Mouse (Mus musculus) gastrocnemius, adult 8-10 months (tissue): Measurements from ENCODE around the gene Rnf157. TPM values are rescaled to one million over a fixed set of nuclear protein-coding genes. Genes with fewer than 3 reads are reported as not detected.

Experiments used
- DNase-seq, 2 experiments: peaks; one replicate each; pipeline ENCODE4 v3.0.0; 2022; ENCODE audit warnings: low spot score in 2 of 2
- total RNA-seq, 4 experiments: library from RNA; stranded (reverse); gene quantifications; 2 replicates each; pipeline ENCODE4 v1.2.4; 2022

Rnf157 gene
- total RNA-seq, 4 experiments from 2014 or later, result 23.0 to 29.5 (median 24.2) TPM

DNA sequence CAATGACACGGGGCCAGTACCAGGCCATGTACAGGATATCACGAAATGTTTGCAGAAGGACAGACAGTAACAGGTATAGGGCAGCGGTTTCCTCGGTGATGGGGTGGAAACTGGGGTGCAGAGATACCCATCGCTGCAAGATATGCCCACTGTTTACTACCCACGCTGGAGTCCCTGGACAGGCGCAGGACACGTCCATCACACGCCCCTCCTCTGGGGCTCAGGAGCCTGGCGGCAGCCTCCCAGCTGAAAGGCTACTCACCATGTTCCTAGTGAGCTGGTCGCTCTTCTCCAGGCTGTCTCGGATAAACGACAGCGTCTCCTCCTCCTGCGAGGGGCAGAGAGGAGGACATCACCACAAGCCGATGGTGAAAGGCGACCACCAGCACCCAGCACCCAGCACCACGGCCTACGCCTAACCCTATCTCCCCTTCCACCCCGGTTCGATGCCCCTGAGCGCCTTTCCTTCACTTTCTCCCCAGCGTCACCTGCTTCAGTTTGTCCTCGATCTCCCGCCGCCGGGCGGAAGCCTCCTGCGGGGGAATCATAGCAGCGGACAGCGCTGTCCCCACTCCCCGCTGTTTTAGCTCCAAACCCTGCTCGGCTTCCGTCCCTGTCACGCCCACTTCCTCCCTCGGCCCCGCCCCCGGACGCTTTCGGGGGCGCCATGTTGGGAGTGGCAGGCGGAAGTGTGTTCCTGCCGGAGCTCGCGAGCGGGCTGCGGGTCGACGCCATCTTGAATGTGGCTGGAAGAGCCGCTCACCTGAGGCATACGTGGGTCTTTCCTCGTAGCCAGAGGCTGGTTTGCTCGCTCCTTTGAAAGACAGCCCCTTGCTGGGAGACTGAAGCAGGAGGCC, 106.5 kb downstream of the Rnf157 start:
- peak; percentile 82 to 84 for DNase-seq

DNA sequence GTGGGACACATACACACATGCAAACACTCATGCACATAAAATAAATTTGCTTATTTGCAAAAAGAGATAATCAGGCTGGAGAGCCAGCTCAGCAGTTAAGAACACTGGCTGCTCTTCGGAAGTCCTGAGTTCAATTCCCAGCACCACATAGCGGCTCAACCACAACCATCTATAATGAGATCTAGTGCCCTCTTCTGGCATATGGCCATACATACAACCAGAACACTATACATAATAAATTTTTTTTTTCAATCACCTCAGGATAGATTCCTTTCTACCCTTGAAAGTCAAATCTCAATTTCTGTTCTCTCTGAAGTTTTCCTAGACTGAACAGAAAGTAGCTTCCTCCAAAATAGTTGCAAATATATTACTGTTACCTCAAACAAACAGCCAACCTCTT, 107.4 kb downstream of the Rnf157 start:
- DNase-seq, result no peak

- DNase-seq, result no peak
These were observed 114.2 kb downstream of the Rnf157 start for GRCm38 (mm10) chr11:116298621-116299020.

DNA sequence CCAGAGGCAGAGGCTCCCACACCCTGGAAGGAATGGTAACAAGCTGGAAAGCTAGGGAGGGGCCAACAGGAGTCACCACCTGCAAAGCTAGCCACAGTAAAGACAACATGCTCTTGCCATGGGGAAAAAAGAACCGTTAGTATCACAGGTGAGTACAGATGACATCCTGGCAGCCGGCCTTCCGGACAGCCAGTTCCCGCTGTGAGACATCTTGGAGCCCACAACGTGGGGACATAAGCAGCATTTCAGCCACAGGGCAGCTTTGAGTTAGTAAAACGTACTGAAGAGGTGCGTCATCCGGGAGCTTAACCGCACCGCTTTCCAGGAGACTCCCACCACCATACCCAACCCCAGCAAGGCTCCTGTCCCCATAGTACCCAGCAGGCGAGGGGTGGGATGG, 114.6 kb downstream of the Rnf157 start:
- no peak for DNase-seq

DNA sequence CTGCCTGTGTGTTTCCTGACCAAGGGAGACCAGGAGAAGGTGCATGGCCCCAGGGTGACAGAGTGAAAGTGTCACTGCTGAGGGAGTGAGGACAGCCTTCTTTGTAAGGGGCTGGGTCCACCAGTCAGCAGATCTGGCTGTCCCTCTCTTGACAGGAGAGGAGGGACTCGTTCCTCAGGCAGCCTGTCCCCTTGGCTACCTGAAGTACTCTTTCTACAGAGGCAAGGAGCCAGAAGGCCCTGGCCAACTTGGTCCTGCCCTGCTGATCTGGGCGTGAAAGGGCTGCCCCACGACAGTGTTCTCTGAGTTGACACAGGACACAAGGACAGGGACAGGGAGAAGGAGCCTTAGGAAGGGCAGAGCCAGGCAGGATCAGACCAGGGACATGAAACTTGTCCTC, 115.8 kb downstream of the Rnf157 start:
- DNase-seq, result no peak

DNA sequence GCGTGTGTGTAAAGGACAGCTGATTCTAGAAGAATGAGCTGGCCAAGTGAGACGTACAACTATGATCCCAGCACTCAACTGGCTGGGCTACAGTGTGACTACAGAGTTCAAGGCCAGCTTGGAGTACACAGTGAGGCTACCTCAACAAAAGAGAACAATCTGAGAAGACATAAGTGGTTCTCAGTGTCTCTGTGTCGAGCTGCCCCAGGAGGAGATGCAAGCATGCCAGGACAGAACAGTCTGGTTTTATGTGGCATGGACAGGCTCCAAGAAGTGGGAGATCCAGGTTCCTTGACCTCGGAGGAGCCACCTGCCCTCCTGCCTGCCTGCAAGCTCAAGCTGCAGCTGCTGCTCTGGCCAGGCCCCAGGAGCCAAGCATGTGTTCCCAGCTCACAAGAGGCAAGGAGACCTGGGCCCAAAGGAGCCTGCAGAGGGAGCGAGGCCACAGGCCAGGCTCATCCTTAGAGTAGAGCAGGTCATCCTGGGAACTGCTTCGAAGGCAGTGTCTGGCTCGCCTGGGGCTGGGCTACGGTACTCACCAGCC, 116.6 kb downstream of the Rnf157 start:
- peak in 1 of 2 experiments; percentile 44 for DNase-seq

DNA sequence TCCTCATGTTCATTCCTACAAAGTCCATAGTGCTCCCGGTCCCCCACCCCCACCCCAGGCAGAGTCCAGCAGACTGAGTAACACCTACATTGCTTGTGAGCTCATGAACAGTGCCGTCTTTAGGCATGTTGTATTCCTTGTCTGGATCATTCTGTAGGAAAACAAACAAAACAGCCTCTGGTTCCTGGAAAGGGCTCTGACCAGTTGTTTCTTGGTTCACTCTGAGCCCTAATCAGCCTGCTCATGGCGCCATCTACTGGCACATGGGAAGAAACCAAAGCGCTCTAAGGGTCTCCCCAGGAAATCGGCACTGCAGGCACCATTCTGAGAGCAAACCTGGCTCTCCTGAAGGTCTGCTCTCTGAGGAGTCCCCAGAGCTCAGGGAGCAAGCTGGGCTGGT, 118.5 kb downstream of the Rnf157 start:
- DNase-seq, result no peak

GRCm38 (mm10) chr11:116293538-116294137, 119.2 kb downstream of the Rnf157 start:
- DNase-seq, result no peak

DNA sequence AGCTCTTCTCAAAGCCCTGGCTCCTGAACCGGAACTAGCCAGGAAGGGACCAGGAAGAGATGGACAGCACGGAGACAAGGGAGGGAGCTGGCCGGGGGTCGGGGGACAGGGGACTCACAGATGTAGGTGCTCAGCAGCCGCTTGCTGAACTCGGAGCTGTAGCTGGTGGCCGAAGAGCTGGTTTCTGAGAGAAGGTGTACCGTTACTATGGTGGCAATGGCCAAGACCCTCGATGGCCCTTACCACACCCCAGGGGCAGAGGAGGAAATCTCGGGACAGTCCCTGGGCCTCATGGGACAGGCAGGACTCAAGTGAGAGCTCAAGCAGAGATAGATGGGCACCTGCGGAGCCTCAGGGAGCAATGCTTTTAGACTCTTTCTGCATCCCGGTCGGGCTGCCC, 120.4 kb downstream of the Rnf157 start:
- no peak for DNase-seq

- no peak for DNase-seq
These were observed 122.3 kb downstream of the Rnf157 start for GRCm38 (mm10) chr11:116290556-116290955.

- DNase-seq, result no peak
These were observed 125.5 kb downstream of the Rnf157 start for GRCm38 (mm10) chr11:116287351-116287750.

Other genes starting within 250 kb of the Rnf157 start
- 10 to 100 TPM in 2 of 4 experiments, 1 to 10 TPM in 2; 8.3 to 12.8 (median 10.0) TPM for gene Fbf1, start 244.9 kb downstream of the Rnf157 start, total RNA-seq
- gene Ten1, start 214.2 kb downstream of the Rnf157 start, total RNA-seq, result 10 to 100 TPM; 15.7 to 18.4 (median 17.2) TPM
- 100 to 1,000 TPM in 2 of 4 experiments, 10 to 100 TPM in 2; 88.9 to 111 (median 97.2) TPM for gene Acox1, start 214.0 kb downstream of the Rnf157 start, total RNA-seq
- gene Evpl, start 175.0 kb downstream of the Rnf157 start, total RNA-seq, result under 1 TPM in 1 of 4 experiments, not detected in 3; 0.04 TPM
- gene Srp68, start 138.8 kb downstream of the Rnf157 start, total RNA-seq, result 10 to 100 TPM; 86.7 to 99.9 (median 90.8) TPM
- gene Galr2, start 132.1 kb downstream of the Rnf157 start, total RNA-seq, result under 1 TPM in 2 of 4 experiments, not detected in 2; 0.20 to 0.24 TPM
- 10 to 100 TPM; 62.3 to 84.9 (median 73.3) TPM for gene Exoc7, start 105.8 kb downstream of the Rnf157 start, total RNA-seq
- not detected for gene Foxj1, start 77.6 kb downstream of the Rnf157 start, total RNA-seq
- gene Ubald2, start 21.1 kb upstream of the Rnf157 start, total RNA-seq, result 10 to 100 TPM; 35.1 to 63.5 (median 47.7) TPM
- gene Qrich2, start 53.2 kb upstream of the Rnf157 start, total RNA-seq, result not detected
- gene Prpsap1, start 81.2 kb upstream of the Rnf157 start, total RNA-seq, result 10 to 100 TPM; 10.4 to 12.7 (median 11.5) TPM
- gene Sphk1, start 117.9 kb upstream of the Rnf157 start, total RNA-seq, result under 1 TPM; 0.15 to 0.75 (median 0.51) TPM
- 10 to 100 TPM; 22.4 to 27.6 (median 22.5) TPM for gene Ube2o, start 168.4 kb upstream of the Rnf157 start, total RNA-seq
- gene Aanat, start 173.4 kb upstream of the Rnf157 start, total RNA-seq, result not detected
- 10 to 100 TPM; 10.6 to 19.9 (median 11.2) TPM for gene Rhbdf2, start 214.0 kb upstream of the Rnf157 start, total RNA-seq
- gene Prcd, start 240.5 kb upstream of the Rnf157 start, total RNA-seq, result under 1 TPM in 2 of 4 experiments, not detected in 2; 0.29 to 0.51 TPM
- gene Cygb, start 241.3 kb upstream of the Rnf157 start, total RNA-seq, result 10 to 100 TPM in 2 of 4 experiments, 1 to 10 TPM in 2; 6.4 to 14.4 (median 10.1) TPM